Mouse (Mus musculus): ENCODE results near the gene 4930535I16Rik. TPM values are rescaled to one million over a fixed set of nuclear protein-coding genes. Genes with fewer than 3 reads are reported as not detected.

4930535I16Rik gene
- polyA plus RNA-seq, 1 experiment from 2014 or later: not detected

- DNase-seq (ENCODE audit: low spot score) (no peak), ATAC-seq (replicated peaks; ENCODE audit: low FRiP score) (no peak)
- H3K9ac ChIP-seq (ENCODE audit: low read depth, low read length): no peak overlapping the region
- H3K4me2 ChIP-seq: no peak overlapping the region
- H3K36me3 ChIP-seq (ENCODE audit: control insufficient read depth, insufficient read depth, low read length): peaks cover 12% of the 10 kb centered on the region; the same call in 1 of the 2 replicates
- H3K4me1 ChIP-seq (replicated peaks; ENCODE audit: control insufficient read depth, insufficient read depth, low read length): peaks cover 11% of the 10 kb centered on the region
- no peak overlapping the region for H3K27ac ChIP-seq (ENCODE audit: low read depth, low read length)
- WGBS: 85% methylated on average over 4 of the region's 4 CpGs
- no peaks in the 10 kb centered on the region for H3K27me3 ChIP-seq (replicated peaks; ENCODE audit: control insufficient read depth, insufficient read depth, low read length)
- H3K4me3 ChIP-seq (ENCODE audit: low read depth, low read length): no peak overlapping the region
- H3K9me3 ChIP-seq (ENCODE audit: control insufficient read depth, low read length): no peaks in the 10 kb centered on the region
Measured at GRCm38 (mm10) chr4:123921055-123921565, 3.3 kb upstream of the 4930535I16Rik start.

GRCm38 (mm10) chr4:123918851-123919250 is 1.0 kb upstream of the 4930535I16Rik start:
- H3K27ac ChIP-seq (ENCODE audit: low read depth, low read length): no peak overlapping the region; the same call in 1 of the 2 replicates
- H3K27me3 ChIP-seq (replicated peaks; ENCODE audit: control insufficient read depth, insufficient read depth, low read length): no peaks in the 10 kb centered on the region
- no peaks in the 10 kb centered on the region for H3K9me3 ChIP-seq (ENCODE audit: control insufficient read depth, low read length)
- peaks cover 6% of the 10 kb centered on the region; the same call in 1 of the 2 replicates for H3K36me3 ChIP-seq (ENCODE audit: control insufficient read depth, insufficient read depth, low read length)
- H3K9ac ChIP-seq (ENCODE audit: low read depth, low read length): peak overlapping the region; percentile 92
- WGBS: 80% methylated on average over 2 of the region's 2 CpGs
- peak overlapping the region; percentile 87 for H3K4me2 ChIP-seq
- H3K4me3 ChIP-seq (ENCODE audit: low read depth, low read length): peak overlapping the region; percentile 98
- H3K4me1 ChIP-seq (replicated peaks; ENCODE audit: control insufficient read depth, insufficient read depth, low read length): peaks cover 13% of the 10 kb centered on the region
- ATAC-seq (replicated peaks; ENCODE audit: low FRiP score): no peak
- DNase-seq (ENCODE audit: low spot score): no peak

DNA sequence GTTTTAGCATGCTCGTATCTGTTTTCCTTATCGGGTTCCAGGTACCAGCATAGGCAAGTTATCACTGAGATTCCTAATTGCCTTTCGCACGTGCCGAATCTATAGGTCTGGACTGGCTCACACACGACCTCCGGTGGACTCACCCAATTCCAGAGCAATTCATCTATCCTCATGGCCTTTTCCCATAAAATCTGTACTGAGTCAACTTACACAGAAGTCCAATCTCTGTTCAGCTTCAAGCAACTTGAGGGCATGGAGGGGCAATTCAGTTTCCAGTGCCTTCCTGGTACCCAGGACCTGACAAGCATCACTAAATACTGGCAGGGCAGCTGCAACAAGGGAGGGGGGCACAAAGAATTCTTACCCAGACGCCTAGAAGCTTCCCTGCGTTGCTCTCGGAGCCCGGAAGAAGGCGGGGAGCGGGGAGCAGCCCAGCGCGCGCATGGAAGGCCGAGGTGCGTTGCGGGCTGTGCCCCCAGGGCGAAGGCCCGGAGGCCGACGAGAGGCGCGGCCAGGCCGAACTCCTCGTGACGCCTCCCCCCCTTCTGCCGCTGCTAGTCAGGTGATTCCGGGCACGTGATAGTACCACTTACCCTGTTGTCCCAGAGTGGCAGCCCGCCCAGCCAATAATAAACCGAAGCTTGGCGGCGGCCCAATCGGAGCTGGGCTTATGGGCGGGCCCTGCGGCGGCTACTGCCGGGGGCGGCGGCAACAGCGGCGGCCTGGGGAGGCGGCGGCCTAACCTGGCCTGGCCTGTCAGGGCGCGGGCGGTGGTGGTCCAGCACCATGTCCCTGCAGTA is 874 bp downstream of the 4930535I16Rik start, which contains the start of gene Rragc:
TSS of gene Rragc (plus strand) at position 699 of the 800 bp plus-strand sequence.
- under 1% methylated on average over 49 of the region's 49 CpGs for WGBS
- Histone ChIP-seq H3K36me3 (ENCODE audit: control insufficient read depth, insufficient read depth, low read length) (peaks cover 2% of the 10 kb centered on the region; the same call in 1 of the 2 replicates), H3K27me3 (replicated peaks; ENCODE audit: control insufficient read depth, insufficient read depth, low read length) (no peaks in the 10 kb centered on the region), H3K9ac (ENCODE audit: low read depth, low read length) (peak within 1 kb of the TSS; percentile 92), H3K9me3 (ENCODE audit: control insufficient read depth, low read length) (no peaks in the 10 kb centered on the region), H3K4me3 (ENCODE audit: low read depth, low read length) (peak within 1 kb of the TSS; percentile 98), H3K4me1 (replicated peaks; ENCODE audit: control insufficient read depth, insufficient read depth, low read length) (peaks cover 13% of the 10 kb centered on the region), H3K27ac (ENCODE audit: low read depth, low read length) (peak within 1 kb of the TSS; percentile 80), H3K4me2 (peak within 1 kb of the TSS; percentile 96)
- DNase-seq (ENCODE audit: low spot score): peak; percentile 99
- ATAC-seq (replicated peaks; ENCODE audit: low FRiP score): peak; percentile 99

DNA sequence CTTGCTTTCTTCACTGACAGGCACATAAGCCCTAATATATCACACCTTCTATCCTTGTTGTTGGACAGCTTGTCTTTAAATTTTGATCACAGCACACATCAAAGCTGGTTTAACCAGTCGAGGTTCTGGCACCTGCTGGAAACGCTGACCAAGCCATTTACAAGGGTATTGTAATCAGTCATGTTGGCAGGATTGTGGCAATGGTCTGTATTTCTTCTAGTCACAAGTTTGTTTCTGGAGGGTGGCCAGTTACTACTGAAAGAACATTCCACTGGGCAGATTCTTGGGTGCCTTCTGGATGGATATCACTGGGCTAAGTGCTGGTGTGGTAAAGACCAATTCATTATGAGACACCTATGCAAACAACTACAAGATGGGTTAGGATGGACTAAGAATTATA is 5.4 kb downstream of the 4930535I16Rik start:
- Histone ChIP-seq H3K9ac (ENCODE audit: low read depth, low read length) (no peak overlapping the region), H3K9me3 (ENCODE audit: control insufficient read depth, low read length) (no peaks in the 10 kb centered on the region), H3K4me3 (ENCODE audit: low read depth, low read length) (no peak overlapping the region), H3K4me1 (replicated peaks; ENCODE audit: control insufficient read depth, insufficient read depth, low read length) (peaks cover 4% of the 10 kb centered on the region; the same call in 1 of the 2 replicates), H3K4me2 (no peak overlapping the region), H3K27me3 (replicated peaks; ENCODE audit: control insufficient read depth, insufficient read depth, low read length) (no peaks in the 10 kb centered on the region), H3K27ac (ENCODE audit: low read depth, low read length) (no peak overlapping the region), H3K36me3 (ENCODE audit: control insufficient read depth, insufficient read depth, low read length) (peaks cover 5% of the 10 kb centered on the region)
- no peak for ATAC-seq (replicated peaks; ENCODE audit: low FRiP score)
- WGBS: 66% methylated on average over 2 of the region's 2 CpGs
- no peak for DNase-seq (ENCODE audit: low spot score)

- no peaks in the 10 kb centered on the region for H3K27me3 ChIP-seq (replicated peaks; ENCODE audit: control insufficient read depth, insufficient read depth, low read length)
- peaks cover 4% of the 10 kb centered on the region; the same call in 1 of the 2 replicates for H3K4me1 ChIP-seq (replicated peaks; ENCODE audit: control insufficient read depth, insufficient read depth, low read length)
- H3K4me2 ChIP-seq: no peak overlapping the region
- H3K9ac ChIP-seq (ENCODE audit: low read depth, low read length): no peak overlapping the region
- no peak overlapping the region for H3K4me3 ChIP-seq (ENCODE audit: low read depth, low read length)
- no peaks in the 10 kb centered on the region for H3K9me3 ChIP-seq (ENCODE audit: control insufficient read depth, low read length)
- peaks cover 5% of the 10 kb centered on the region for H3K36me3 ChIP-seq (ENCODE audit: control insufficient read depth, insufficient read depth, low read length)
- WGBS: 86% methylated on average over 4 of the region's 4 CpGs
- H3K27ac ChIP-seq (ENCODE audit: low read depth, low read length): no peak overlapping the region
- DNase-seq (ENCODE audit: low spot score) (no peak), ATAC-seq (replicated peaks; ENCODE audit: low FRiP score) (no peak)
Measured at GRCm38 (mm10) chr4:123911503-123911902, 6.3 kb downstream of the 4930535I16Rik start.

- Histone ChIP-seq H3K9ac (ENCODE audit: low read depth, low read length) (peak overlapping the region; percentile 88), H3K27ac (ENCODE audit: low read depth, low read length) (peak overlapping the region; percentile 82), H3K9me3 (ENCODE audit: control insufficient read depth, low read length) (no peaks in the 10 kb centered on the region), H3K4me2 (peak overlapping the region; percentile 72), H3K27me3 (replicated peaks; ENCODE audit: control insufficient read depth, insufficient read depth, low read length) (no peaks in the 10 kb centered on the region), H3K4me1 (replicated peaks; ENCODE audit: control insufficient read depth, insufficient read depth, low read length) (peaks cover 11% of the 10 kb centered on the region), H3K36me3 (ENCODE audit: control insufficient read depth, insufficient read depth, low read length) (peaks cover 2% of the 10 kb centered on the region; the same call in 1 of the 2 replicates), H3K4me3 (ENCODE audit: low read depth, low read length) (peak overlapping the region; percentile 85)
- WGBS: under 1% methylated on average over 53 of the region's 53 CpGs
- DNase-seq (ENCODE audit: low spot score) (no peak), ATAC-seq (replicated peaks; ENCODE audit: low FRiP score) (peak; percentile 59)
Measured at GRCm38 (mm10) chr4:123905126-123905668, 12.6 kb downstream of the 4930535I16Rik start.

DNA sequence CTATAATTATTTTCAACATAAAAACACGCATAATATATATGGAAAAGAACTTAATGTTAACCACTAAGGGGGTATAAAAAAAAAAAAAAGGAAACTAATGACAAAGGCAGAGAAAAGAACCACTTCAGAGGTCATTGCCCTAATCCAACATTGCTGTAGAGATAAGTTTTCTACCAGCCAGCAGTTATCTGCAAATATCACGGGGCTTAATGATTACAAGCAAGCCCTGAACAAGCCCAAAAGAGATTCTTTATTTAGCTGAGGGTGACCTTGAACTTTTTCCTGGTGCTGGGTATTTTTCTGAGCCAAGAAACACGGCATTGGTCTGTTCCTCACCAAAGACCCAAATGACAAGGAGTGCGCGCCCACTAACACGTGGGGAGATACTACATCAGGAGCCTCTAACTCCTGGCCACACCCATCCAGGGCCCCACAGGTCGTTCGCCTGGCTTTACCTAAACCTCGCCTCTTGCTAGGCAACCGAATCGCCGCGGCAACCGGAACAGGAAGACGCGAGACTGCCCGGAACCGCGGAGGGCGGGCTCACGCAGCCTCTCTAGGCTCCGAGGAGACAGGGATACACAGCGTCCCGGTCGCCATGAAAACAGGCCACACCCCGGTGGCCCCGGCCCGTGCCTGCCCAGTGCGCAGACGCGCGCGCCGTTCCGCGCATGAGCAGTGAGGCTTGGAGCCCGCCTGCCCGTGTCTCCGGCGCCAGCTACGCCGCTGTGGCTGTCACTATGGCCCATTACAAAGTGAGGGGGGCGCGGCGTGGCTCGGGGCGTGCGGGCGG is 13.3 kb downstream of the 4930535I16Rik start, which contains the start of gene Mycbp:
TSS of gene Mycbp (plus strand) at position 500 of the 793 bp plus-strand sequence.
- Histone ChIP-seq H3K36me3 (ENCODE audit: control insufficient read depth, insufficient read depth, low read length) (peaks cover 2% of the 10 kb centered on the region; the same call in 1 of the 2 replicates), H3K4me1 (replicated peaks; ENCODE audit: control insufficient read depth, insufficient read depth, low read length) (peaks cover 11% of the 10 kb centered on the region), H3K9ac (ENCODE audit: low read depth, low read length) (peak within 1 kb of the TSS; percentile 88), H3K9me3 (ENCODE audit: control insufficient read depth, low read length) (no peaks in the 10 kb centered on the region), H3K27ac (ENCODE audit: low read depth, low read length) (peak within 1 kb of the TSS; percentile 82), H3K4me2 (peak within 1 kb of the TSS; percentile 72), H3K4me3 (ENCODE audit: low read depth, low read length) (peak within 1 kb of the TSS; percentile 85), H3K27me3 (replicated peaks; ENCODE audit: control insufficient read depth, insufficient read depth, low read length) (no peaks in the 10 kb centered on the region)
- WGBS: under 1% methylated on average over 49 of the region's 49 CpGs
- ATAC-seq (replicated peaks; ENCODE audit: low FRiP score) (peak; percentile 100), DNase-seq (ENCODE audit: low spot score) (peak; percentile 99)

- WGBS: 81% methylated on average over 3 of the region's 3 CpGs
Measured at GRCm38 (mm10) chr4:123903432-123903831, 14.4 kb downstream of the 4930535I16Rik start.

More at GRCm38 (mm10) chr4:123903432-123903831, 14.4 kb downstream of the 4930535I16Rik start:
- Histone ChIP-seq H3K4me2 (no peak overlapping the region), H3K36me3 (ENCODE audit: control insufficient read depth, insufficient read depth, low read length) (no peaks in the 10 kb centered on the region), H3K27ac (ENCODE audit: low read depth, low read length) (peak overlapping the region; percentile 5; the same call in 1 of the 2 replicates), H3K9ac (ENCODE audit: low read depth, low read length) (no peak overlapping the region), H3K4me1 (replicated peaks; ENCODE audit: control insufficient read depth, insufficient read depth, low read length) (peaks cover 11% of the 10 kb centered on the region), H3K9me3 (ENCODE audit: control insufficient read depth, low read length) (no peaks in the 10 kb centered on the region), H3K4me3 (ENCODE audit: low read depth, low read length) (no peak overlapping the region), H3K27me3 (replicated peaks; ENCODE audit: control insufficient read depth, insufficient read depth, low read length) (no peaks in the 10 kb centered on the region)
- ATAC-seq (replicated peaks; ENCODE audit: low FRiP score): no peak
- no peak for DNase-seq (ENCODE audit: low spot score)

Measured in liver, embryonic 11.5 days (tissue).